Mouse (Mus musculus): Measurements from ENCODE around the gene Hjurp.

GRCm38 (mm10) chr1:88262961-88263360, 14.5 kb downstream of the Hjurp start:
- no peak for TF ChIP-seq POLR2A (IDR thresholded peaks at IDR 0.05; ENCODE audit: insufficient read depth, low read length)
- no peak for TF ChIP-seq EP300 (IDR thresholded peaks at IDR 0.05; ENCODE audit: insufficient read depth, low read depth, low read length)
- TF ChIP-seq CTCF (IDR thresholded peaks at IDR 0.05; ENCODE audit: low read depth, low read length) = no peak

All from ES-Bruce4 (cell line).